Mouse (Mus musculus) heart, embryonic 13.5 days (tissue): Measurements from ENCODE around the gene Mxra7. TPM values are rescaled to one million over a fixed set of nuclear protein-coding genes. Genes with fewer than 3 reads are reported as not detected.
"Not testable (repeated sequence)": the region's sequence is repeated elsewhere in the genome, so short reads cannot be mapped to it uniquely, and the experiment has no call there.

ENCODE experiments used
- ATAC-seq: fragments of 200-750 bp; cut with Nextera tagmentation; 2 replicates; pipeline ENCODE4 v1.8.0; 2017; ENCODE audit warnings: moderate TSS enrichment; ENCODE audit not compliant: insufficient number of reproducible peaks, low FRiP score, low TSS enrichment; ENCODE audit errors: extremely low read depth
- H3K27ac ChIP-seq: fragments of 300-500 bp; sonication (generic); replicated peaks from 2 replicates; pipeline ENCODE4 v1.5.1; 2015; ENCODE audit warnings: moderate library complexity, mild to moderate bottlenecking, inconsistent platforms
- H3K27me3 ChIP-seq: fragments of 300-500 bp; sonication (generic); replicated peaks from 2 replicates; pipeline ENCODE4 v1.6.1; 2015; ENCODE audit warnings: mild to moderate bottlenecking, inconsistent platforms
- H3K36me3 ChIP-seq: fragments of 300-500 bp; sonication (generic); 2 replicates; pipeline ENCODE4 v1.6.1; 2015; ENCODE audit warnings: mild to moderate bottlenecking, inconsistent platforms
- H3K4me1 ChIP-seq: fragments of 300-500 bp; sonication (generic); 2 replicates; pipeline ENCODE4 v1.6.1; 2015; ENCODE audit warnings: inconsistent platforms
- H3K4me2 ChIP-seq: fragments of 300-500 bp; sonication (generic); 2 replicates; pipeline ENCODE4 v1.6.1; 2015; ENCODE audit warnings: inconsistent platforms, mild to moderate bottlenecking, moderate library complexity
- H3K4me3 ChIP-seq: fragments of 300-500 bp; sonication (generic); 2 replicates; pipeline ENCODE4 v1.5.1; 2015; ENCODE audit warnings: moderate library complexity, mild to moderate bottlenecking, inconsistent platforms
- H3K9ac ChIP-seq: fragments of 300-500 bp; sonication (generic); 2 replicates; pipeline ENCODE4 v1.6.1; 2015; ENCODE audit warnings: inconsistent platforms, mild to moderate bottlenecking, moderate library complexity
- H3K9me3 ChIP-seq: fragments of 300-500 bp; sonication (generic); 2 replicates; pipeline ENCODE4 v1.6.1; 2016; ENCODE audit warnings: inconsistent platforms
- WGBS: fragments of 180-500 bp; shearing (Covaris S2); methylation state at CpG from one replicate; pipeline ENCODE4 v1.1.7; 2015; ENCODE audit warnings: mixed read lengths; 5-methylcytosine and 5-hydroxymethylcytosine counted together
- polyA plus RNA-seq: library from polyadenylated mRNA; unstranded; fragments of >200 nt; fragmentation: Nextera tagmentation; extraction: Ambion mirVana; gene quantifications from 2 replicates; pipeline ENCODE4 v1.2.1, GENCODE M21; 2015

Gene Mxra7
- polyA plus RNA-seq, 1 experiment from 2014 or later: 19.3 TPM

- Histone ChIP-seq H3K9me3 (no peaks in the 10 kb centered on the region), H3K4me1 (peaks cover 52% of the 10 kb centered on the region), H3K36me3 (peaks cover 49% of the 10 kb centered on the region), H3K27ac (peak within 1 kb of the TSS; percentile 100), H3K4me2 (peak within 1 kb of the TSS; percentile 86), H3K27me3 (no peaks in the 10 kb centered on the region), H3K9ac (peak within 1 kb of the TSS; percentile 99), H3K4me3 (peak within 1 kb of the TSS; percentile 99)
- WGBS: under 1% methylated on average over 73 of the region's 74 CpGs
- ATAC-seq: peak; percentile 85
Measured at GRCm38 (mm10) chr11:116852891-116853511, 25.2 kb upstream of the Mxra7 start, which contains the start of gene Srsf2. Gene Srsf2, minus strand, starts transcription at chr11:116853094.

DNA sequence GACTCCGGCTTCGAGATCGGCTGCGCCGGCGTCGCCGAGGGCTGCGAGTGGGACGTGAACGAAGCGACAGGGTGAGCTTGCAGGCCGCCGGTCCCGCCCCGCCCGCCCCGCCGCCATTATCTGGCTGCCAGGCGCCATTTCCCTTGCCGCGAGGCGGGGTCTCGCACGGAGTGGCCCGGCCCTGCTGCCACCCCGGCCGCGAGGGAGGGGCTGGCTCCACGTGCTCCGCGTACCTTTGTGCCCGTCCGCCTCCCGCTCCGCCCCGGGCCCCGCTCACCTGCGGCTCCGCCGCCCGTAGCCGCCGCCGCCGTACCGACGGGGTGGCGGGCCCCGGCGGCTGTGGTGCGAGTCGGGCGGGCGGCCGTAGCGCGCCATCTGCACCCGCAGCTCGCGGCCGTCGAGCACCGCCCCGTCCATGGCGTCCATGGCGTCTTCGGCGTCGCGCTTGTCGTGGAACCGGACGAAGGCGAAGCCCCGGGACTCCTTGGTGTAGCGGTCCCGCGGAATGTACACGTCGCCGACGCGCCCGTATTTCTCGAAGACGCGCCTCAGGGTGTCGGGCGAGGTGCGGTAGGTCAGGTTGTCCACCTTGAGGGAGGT lies 24.5 kb upstream of the Mxra7 start, which contains the start of gene Mfsd11:
Gene Mfsd11, plus strand, starts transcription at position 150 of the 600 bp plus-strand sequence.
- Histone ChIP-seq H3K27ac (peak within 1 kb of the TSS; percentile 100), H3K4me3 (peak within 1 kb of the TSS; percentile 99), H3K9ac (peak within 1 kb of the TSS; percentile 99), H3K4me2 (peak within 1 kb of the TSS; percentile 86), H3K4me1 (peaks cover 49% of the 10 kb centered on the region), H3K36me3 (peaks cover 52% of the 10 kb centered on the region), H3K9me3 (no peaks in the 10 kb centered on the region), H3K27me3 (no peaks in the 10 kb centered on the region)
- ATAC-seq: peak; percentile 71
- under 1% methylated on average over 89 of the region's 91 CpGs for WGBS

GRCm38 (mm10) chr11:116851576-116852290 lies 23.9 kb upstream of the Mxra7 start:
- Histone ChIP-seq H3K27ac (peak overlapping the region; percentile 100), H3K9ac (peak overlapping the region; percentile 99), H3K4me3 (peak overlapping the region; percentile 99), H3K36me3 (peaks cover 57% of the 10 kb centered on the region), H3K4me2 (peak overlapping the region; percentile 86), H3K27me3 (no peaks in the 10 kb centered on the region), H3K4me1 (peaks cover 43% of the 10 kb centered on the region), H3K9me3 (no peaks in the 10 kb centered on the region)
- WGBS: under 1% methylated on average over 29 of the region's 29 CpGs
- ATAC-seq: no peak

DNA sequence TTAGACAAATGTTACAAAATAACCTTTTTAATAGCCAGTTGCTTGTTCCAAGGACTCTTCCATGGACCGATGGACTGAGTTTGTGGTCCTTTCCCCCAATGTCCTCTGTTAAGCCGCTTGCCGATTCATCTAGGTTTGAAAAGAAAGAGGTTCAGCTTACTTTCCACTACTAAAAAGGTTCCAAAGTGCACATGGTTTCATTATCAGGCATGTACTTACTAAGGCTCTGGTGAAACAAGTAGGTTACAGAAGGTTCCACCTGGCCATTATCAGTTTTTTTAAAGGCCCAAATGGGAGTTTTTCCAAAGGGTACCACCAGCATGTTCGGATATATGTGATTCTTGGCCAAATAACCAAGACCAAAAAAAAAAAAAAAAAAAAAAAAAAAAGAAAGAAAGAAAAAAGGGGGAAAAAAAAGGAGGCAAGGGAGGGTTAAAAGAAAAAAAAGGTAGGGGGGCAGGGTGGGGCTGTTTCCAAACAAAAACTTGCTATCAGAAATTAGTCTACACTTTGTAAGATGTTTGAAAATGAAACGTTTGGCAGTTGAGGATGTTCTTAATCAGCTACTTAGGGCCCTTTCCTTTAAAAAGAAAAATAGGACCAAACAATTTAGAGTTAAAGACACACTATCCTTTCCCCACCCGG lies 23.1 kb upstream of the Mxra7 start:
- Histone ChIP-seq H3K27me3 (no peaks in the 10 kb centered on the region), H3K9ac (peak overlapping the region; percentile 99), H3K9me3 (no peaks in the 10 kb centered on the region), H3K36me3 (peaks cover 58% of the 10 kb centered on the region), H3K27ac (peak overlapping the region; percentile 100), H3K4me2 (peak overlapping the region; percentile 86), H3K4me1 (peaks cover 46% of the 10 kb centered on the region), H3K4me3 (peak overlapping the region; percentile 99)
- WGBS: 29% methylated on average over 6 of the region's 6 CpGs
- no peak for ATAC-seq

DNA sequence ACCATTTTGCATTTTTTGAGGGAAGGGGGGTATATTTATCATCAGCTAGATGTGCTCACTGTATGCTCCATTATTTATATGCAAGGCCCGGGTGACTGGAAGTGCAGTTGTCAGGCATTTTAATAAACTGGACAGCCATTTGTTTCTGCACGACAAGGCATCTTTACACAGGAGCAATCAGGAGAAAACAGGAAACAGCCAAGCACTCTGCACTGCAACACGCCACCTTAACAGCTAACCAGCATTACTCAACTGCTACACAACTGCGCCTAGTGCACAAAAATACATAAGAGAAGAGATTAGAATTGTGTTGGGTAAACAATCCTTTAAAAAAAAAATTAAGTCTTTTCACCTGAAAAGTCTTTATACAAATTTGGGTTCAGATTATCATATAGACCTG lies 22.2 kb upstream of the Mxra7 start:
- H3K4me3 ChIP-seq: peak overlapping the region; percentile 99
- H3K27ac ChIP-seq: no peak overlapping the region
- no peaks in the 10 kb centered on the region for H3K27me3 ChIP-seq
- H3K36me3 ChIP-seq: peaks cover 54% of the 10 kb centered on the region
- no peak for ATAC-seq
- peaks cover 41% of the 10 kb centered on the region for H3K4me1 ChIP-seq
- WGBS: 55% methylated on average over 4 of the region's 4 CpGs
- no peaks in the 10 kb centered on the region for H3K9me3 ChIP-seq
- H3K4me2 ChIP-seq: peak overlapping the region; percentile 86
- H3K9ac ChIP-seq: peak overlapping the region; percentile 71

DNA sequence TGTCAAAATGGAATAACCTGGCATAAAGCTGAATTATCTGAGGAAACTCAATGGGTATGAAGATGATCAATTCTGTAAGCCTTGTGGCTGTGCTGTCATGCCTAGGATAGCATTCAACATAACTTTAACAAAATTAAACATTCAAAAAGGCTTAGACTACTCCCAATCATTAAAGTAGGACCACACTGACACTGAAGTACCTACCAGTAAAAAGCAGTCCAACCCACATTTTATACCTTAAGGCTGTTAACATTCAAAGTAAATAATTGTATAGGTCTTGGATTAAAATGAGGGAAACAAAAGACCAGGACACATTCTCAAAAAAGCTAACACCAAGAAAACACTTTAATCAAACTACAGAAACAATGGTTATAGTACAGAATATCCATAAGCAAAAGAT lies 21.7 kb upstream of the Mxra7 start:
- Histone ChIP-seq H3K4me2 (no peak overlapping the region), H3K4me1 (peaks cover 41% of the 10 kb centered on the region), H3K4me3 (no peak overlapping the region), H3K9ac (no peak overlapping the region), H3K9me3 (no peaks in the 10 kb centered on the region), H3K27ac (no peak overlapping the region), H3K36me3 (peaks cover 54% of the 10 kb centered on the region), H3K27me3 (no peaks in the 10 kb centered on the region)
- ATAC-seq: no peak

DNA sequence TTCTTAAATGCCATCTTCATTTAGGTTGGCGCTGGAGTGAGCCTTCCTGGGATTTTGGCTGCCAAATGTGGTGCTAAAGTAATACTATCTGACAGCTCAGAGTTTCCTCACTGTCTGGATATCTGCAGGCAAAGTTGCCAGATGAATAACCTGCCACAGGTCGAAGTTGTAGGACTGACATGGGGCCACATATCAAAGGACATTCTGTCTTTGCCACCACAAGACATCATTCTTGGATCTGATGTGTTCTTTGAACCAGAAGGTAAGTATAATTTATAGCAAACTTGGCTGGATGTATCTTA lies 21.0 kb upstream of the Mxra7 start:
- not testable (repeated sequence) for H3K9me3 ChIP-seq, H3K27ac ChIP-seq, ATAC-seq, H3K9ac ChIP-seq, H3K4me3 ChIP-seq, H3K4me2 ChIP-seq, H3K27me3 ChIP-seq
- Histone ChIP-seq H3K4me1 (peaks cover 44% of the 10 kb centered on the region), H3K36me3 (peaks cover 54% of the 10 kb centered on the region)
- WGBS: 72% methylated on average over 2 of the region's 2 CpGs

DNA sequence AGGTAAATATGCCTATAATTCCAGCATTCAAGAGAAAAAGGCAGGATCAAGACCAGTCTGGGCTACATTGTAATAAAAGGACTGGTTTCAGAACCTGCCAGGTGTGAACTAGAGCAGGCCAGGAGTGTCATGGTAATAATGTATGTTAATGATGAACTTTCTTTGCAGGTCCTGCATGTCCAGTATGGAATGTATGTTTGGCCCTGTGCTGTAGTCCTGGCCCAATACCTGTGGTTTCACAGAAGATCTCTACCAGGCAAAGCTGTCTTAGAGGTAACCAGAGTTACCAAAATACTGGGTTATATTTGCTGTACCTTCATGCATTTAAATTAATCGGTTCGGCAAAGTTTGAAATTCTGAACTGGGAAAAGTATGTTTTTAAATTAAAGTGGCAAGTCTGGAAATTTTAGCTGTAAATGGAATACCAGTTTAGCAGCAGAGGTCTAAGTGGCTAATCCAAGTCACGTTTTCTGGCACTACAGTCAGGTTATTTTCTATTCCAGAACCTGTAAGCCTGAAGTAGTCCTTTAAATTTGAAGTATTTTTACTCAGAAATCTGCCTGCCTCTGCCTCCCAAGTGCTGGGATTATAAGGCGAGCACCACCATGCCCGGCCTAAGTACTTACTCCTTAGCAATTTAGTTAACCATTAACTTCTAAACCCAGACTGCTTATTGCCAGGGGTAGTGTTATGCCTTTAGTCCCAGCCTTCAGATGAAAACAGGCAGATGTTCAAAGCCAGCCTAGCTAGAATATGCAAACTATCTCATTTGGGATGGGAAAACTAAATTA lies 20.4 kb upstream of the Mxra7 start:
- no peak overlapping the region for H3K9ac ChIP-seq
- no peaks in the 10 kb centered on the region for H3K27me3 ChIP-seq
- H3K36me3 ChIP-seq: peaks cover 54% of the 10 kb centered on the region
- no peak overlapping the region for H3K4me3 ChIP-seq
- WGBS: 77% methylated on average over 5 of the region's 5 CpGs
- no peak overlapping the region for H3K4me2 ChIP-seq
- peaks cover 44% of the 10 kb centered on the region for H3K4me1 ChIP-seq
- H3K9me3 ChIP-seq: no peaks in the 10 kb centered on the region
- no peak overlapping the region for H3K27ac ChIP-seq
- no peak for ATAC-seq

DNA sequence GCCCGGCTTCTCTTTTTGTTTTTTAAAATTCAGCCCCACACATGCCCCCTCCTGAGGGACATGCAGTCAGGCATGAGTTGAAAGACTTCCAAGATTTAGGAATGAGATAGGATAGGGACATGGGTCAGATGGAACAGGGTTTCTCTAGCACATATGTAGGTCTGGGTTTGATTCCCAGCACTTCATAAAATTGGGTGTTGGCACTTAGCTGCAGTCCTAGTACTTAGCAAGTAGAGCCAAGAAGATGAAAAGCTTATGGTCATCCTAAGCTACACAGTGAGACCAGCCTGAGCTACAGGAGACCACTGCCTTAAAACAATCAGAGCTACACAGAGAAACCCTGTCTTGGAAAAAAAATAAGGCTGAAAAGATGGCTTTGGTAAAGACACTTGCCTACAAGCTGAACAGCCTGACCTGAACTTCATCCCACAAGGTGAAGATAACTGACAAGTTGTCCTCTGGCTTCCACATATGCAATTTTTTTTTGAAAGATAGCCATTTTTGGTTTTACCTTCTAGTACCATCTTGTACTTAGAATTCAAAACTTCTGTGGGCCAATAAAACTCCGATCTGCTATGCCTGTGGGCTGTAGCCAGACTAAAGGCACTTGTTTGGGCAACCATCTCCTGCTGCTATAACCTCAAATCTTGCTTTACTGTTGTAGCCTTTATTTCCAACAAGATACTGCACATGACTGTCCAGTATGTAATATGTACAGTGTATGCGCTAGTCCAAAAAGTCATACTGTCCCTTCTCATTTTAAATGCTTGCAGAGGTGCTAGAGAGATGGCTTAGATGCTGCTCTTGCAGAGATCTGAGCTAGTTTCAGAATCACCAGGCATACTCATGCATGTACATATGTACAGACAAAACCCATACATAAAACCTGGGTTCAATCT lies 19.6 kb upstream of the Mxra7 start:
- H3K4me3 ChIP-seq: no peak overlapping the region
- H3K36me3 ChIP-seq: peaks cover 54% of the 10 kb centered on the region
- peak overlapping the region; percentile 13; the same call in 1 of the 2 replicates for H3K9ac ChIP-seq
- H3K27me3 ChIP-seq: no peaks in the 10 kb centered on the region
- 87% methylated on average over 3 of the region's 3 CpGs for WGBS
- ATAC-seq: no peak
- H3K4me2 ChIP-seq: no peak overlapping the region
- H3K27ac ChIP-seq: 0 out of 2 replicates have a peak overlapping the region, but pooled peaks have one; percentile 6
- no peaks in the 10 kb centered on the region for H3K9me3 ChIP-seq
- peaks cover 44% of the 10 kb centered on the region for H3K4me1 ChIP-seq

DNA sequence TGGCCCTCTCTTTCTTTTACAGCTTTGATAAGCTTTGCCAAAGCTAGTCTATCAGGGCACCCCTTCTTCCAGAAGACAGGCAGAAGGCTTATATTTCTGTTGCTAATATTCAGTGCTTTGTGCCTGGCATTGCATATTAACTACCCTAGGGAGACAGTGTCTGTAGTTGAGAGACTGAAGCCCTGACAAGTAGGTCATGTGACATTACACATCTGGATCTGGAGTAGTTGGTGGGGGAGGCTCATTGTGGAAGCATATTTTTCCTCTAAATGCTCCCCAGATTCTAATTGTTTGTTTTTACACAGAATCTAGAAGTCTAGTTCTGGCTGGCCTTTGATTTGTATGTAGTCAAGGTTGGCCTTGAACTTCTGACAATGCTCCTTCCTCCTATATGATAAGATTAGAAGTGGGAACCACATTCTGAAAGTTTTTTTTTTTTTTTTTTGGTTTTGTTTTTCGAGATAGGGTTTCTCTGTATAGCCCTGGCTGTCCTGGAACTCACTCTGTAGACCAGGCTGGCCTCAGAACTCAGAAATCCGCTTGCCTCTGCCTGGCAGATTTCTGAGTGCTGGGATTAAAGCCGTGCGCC lies 18.8 kb upstream of the Mxra7 start:
- H3K4me1 ChIP-seq: peaks cover 48% of the 10 kb centered on the region
- WGBS: 84% methylated on average over 4 of the region's 4 CpGs
- no peak overlapping the region for H3K4me3 ChIP-seq
- no peaks in the 10 kb centered on the region for H3K27me3 ChIP-seq
- ATAC-seq: no peak
- H3K36me3 ChIP-seq: peaks cover 50% of the 10 kb centered on the region
- 0 out of 2 replicates have a peak overlapping the region, but pooled peaks have one; percentile 6 for H3K27ac ChIP-seq
- H3K9ac ChIP-seq: peak overlapping the region; percentile 13; the same call in 1 of the 2 replicates
- H3K4me2 ChIP-seq: no peak overlapping the region
- H3K9me3 ChIP-seq: no peaks in the 10 kb centered on the region
